Mouse (Mus musculus) limb, embryonic 11.5 days (tissue): ENCODE measurements around the gene Layn. TPM values are rescaled to one million over a fixed set of nuclear protein-coding genes. Genes with fewer than 3 reads are reported as not detected.

Experiments
- ATAC-seq: fragments of 200-750 bp; cut with Nextera tagmentation; 2 replicates; pipeline ENCODE4 v1.8.0; 2017; ENCODE audit warnings: low read depth; ENCODE audit not compliant: insufficient number of reproducible peaks, low FRiP score, low TSS enrichment
- DNase-seq: peaks from one replicate; pipeline ENCODE4 v3.0.0-alpha.2; 2015; ENCODE audit warnings: low spot score
- H3K27ac ChIP-seq: fragments of 300-500 bp; sonication (generic); replicated peaks from 2 replicates; pipeline ENCODE4 v1.5.1; 2014; ENCODE audit warnings: low read depth, mild to moderate bottlenecking, low read length
- H3K27me3 ChIP-seq: fragments of 300-500 bp; sonication (generic); 2 replicates; pipeline ENCODE4 v1.6.1; 2014; ENCODE audit warnings: mild to moderate bottlenecking, low read length, mixed read lengths; ENCODE audit not compliant: control insufficient read depth, insufficient read depth
- H3K36me3 ChIP-seq: fragments of 300-500 bp; sonication (generic); 2 replicates; pipeline ENCODE4 v1.6.1; 2014; ENCODE audit warnings: mild to moderate bottlenecking, low read length, moderate library complexity, mixed read lengths; ENCODE audit not compliant: control insufficient read depth, insufficient read depth
- H3K4me1 ChIP-seq: fragments of 300-500 bp; sonication (generic); 2 replicates; pipeline ENCODE4 v1.6.1; 2014; ENCODE audit warnings: low read length, mixed read lengths; ENCODE audit not compliant: control insufficient read depth, insufficient read depth
- H3K4me2 ChIP-seq: fragments of 300-500 bp; sonication (generic); 2 replicates; pipeline ENCODE4 v1.6.1; 2014; ENCODE audit warnings: low read depth, mild to moderate bottlenecking, moderate library complexity; ENCODE audit not compliant: severe bottlenecking
- H3K4me3 ChIP-seq: fragments of 300-500 bp; sonication (generic); 2 replicates; pipeline ENCODE4 v1.5.1; 2014; ENCODE audit warnings: low read depth, low read length
- H3K9ac ChIP-seq: fragments of 300-500 bp; sonication (generic); 2 replicates; pipeline ENCODE4 v1.6.1; 2014; ENCODE audit warnings: mild to moderate bottlenecking, low read length
- H3K9me3 ChIP-seq: fragments of 300-500 bp; sonication (generic); 2 replicates; pipeline ENCODE4 v1.6.1; 2016; ENCODE audit warnings: low read length; ENCODE audit not compliant: control insufficient read depth
- WGBS: fragments of 180-500 bp; shearing (Covaris S2); extraction: QIAGEN DNeasy Blood & Tissue Kit; methylation state at CpG from one replicate; pipeline ENCODE4 v1.1.7; 2014; 5-methylcytosine and 5-hydroxymethylcytosine counted together
- polyA plus RNA-seq: library from polyadenylated mRNA; unstranded; fragments of >200 nt; fragmentation: Nextera tagmentation; extraction: Ambion mirVana; gene quantifications from 2 replicates; pipeline ENCODE4 v1.2.1, GENCODE M21; 2014

The Layn gene
- polyA plus RNA-seq = 3.4 and 3.9 TPM in 2 replicates

GRCm38 (mm10) chr9:51076979-51077315 is at the start of gene Layn:
Gene Layn (minus strand): TSS chr9:51077094.
- peak; percentile 86 for DNase-seq
- Histone ChIP-seq H3K27ac (no peak within 1 kb of the TSS), H3K9ac (peak within 1 kb of the TSS; percentile 53; the same call in 1 of the 2 replicates), H3K36me3 (no peaks in the 10 kb centered on the region), H3K4me1 (peaks cover 12% of the 10 kb centered on the region), H3K9me3 (no peaks in the 10 kb centered on the region), H3K27me3 (no peaks in the 10 kb centered on the region; the same call in 1 of the 2 replicates), H3K4me3 (peak within 1 kb of the TSS; percentile 45), H3K4me2 (peak within 1 kb of the TSS; percentile 93)
- peak; percentile 86 for ATAC-seq
- 0% methylated on average over 14 of the region's 14 CpGs for WGBS

GRCm38 (mm10) chr9:51114767-51115166 is 37.9 kb upstream of the Layn start:
- DNase-seq (no peak), ATAC-seq (no peak)
- H3K9ac ChIP-seq = no peak overlapping the region
- no peak overlapping the region for H3K4me2 ChIP-seq
- whole genome bisulfite sequencing = 83% methylated on average over 4 of the region's 4 CpGs
- H3K36me3 ChIP-seq = no peaks in the 10 kb centered on the region
- no peaks in the 10 kb centered on the region for H3K9me3 ChIP-seq
- no peak overlapping the region for H3K4me3 ChIP-seq
- H3K27ac ChIP-seq = no peak overlapping the region
- no peaks in the 10 kb centered on the region for H3K4me1 ChIP-seq
- no peaks in the 10 kb centered on the region for H3K27me3 ChIP-seq

- Histone ChIP-seq H3K36me3 (no peaks in the 10 kb centered on the region), H3K4me2 (no peak overlapping the region), H3K9me3 (no peaks in the 10 kb centered on the region), H3K27me3 (peaks cover 4% of the 10 kb centered on the region), H3K27ac (no peak overlapping the region), H3K9ac (no peak overlapping the region), H3K4me3 (no peak overlapping the region), H3K4me1 (no peaks in the 10 kb centered on the region; the same call in 1 of the 2 replicates)
- DNase-seq (no peak), ATAC-seq (no peak)
- 75% methylated on average over 2 of the region's 2 CpGs for WGBS
Measured at GRCm38 (mm10) chr9:51105751-51106150, 28.9 kb upstream of the Layn start.

- ATAC-seq = 0 out of 2 replicates have a peak, but pooled peaks have one; percentile 39
- H3K27ac ChIP-seq = no peak overlapping the region
Measured at GRCm38 (mm10) chr9:51103808-51104514, 27.1 kb upstream of the Layn start.

GRCm38 (mm10) chr9:51102963-51103807 is 26.3 kb upstream of the Layn start:
- Histone ChIP-seq H3K9ac (peak overlapping the region; percentile 58), H3K27ac (no peak overlapping the region), H3K27me3 (peaks cover 4% of the 10 kb centered on the region), H3K4me1 (no peaks in the 10 kb centered on the region; the same call in 1 of the 2 replicates), H3K4me2 (peak overlapping the region; percentile 98), H3K4me3 (peak overlapping the region; percentile 42), H3K9me3 (no peaks in the 10 kb centered on the region), H3K36me3 (no peaks in the 10 kb centered on the region)
- ATAC-seq (0 out of 2 replicates have a peak, but pooled peaks have one; percentile 35), DNase-seq (peak; percentile 75)
- WGBS = under 1% methylated on average over 43 of the region's 44 CpGs

More at GRCm38 (mm10) chr9:51103808-51104514, 27.1 kb upstream of the Layn start:
- Histone ChIP-seq H3K9me3 (no peaks in the 10 kb centered on the region), H3K4me1 (no peaks in the 10 kb centered on the region; the same call in 1 of the 2 replicates), H3K4me3 (peak overlapping the region; percentile 42), H3K27me3 (peaks cover 4% of the 10 kb centered on the region), H3K9ac (peak overlapping the region; percentile 58), H3K4me2 (peak overlapping the region; percentile 98), H3K36me3 (no peaks in the 10 kb centered on the region)
- 9% methylated on average over 30 of the region's 30 CpGs for WGBS
- peak; percentile 78 for DNase-seq

GRCm38 (mm10) chr9:51101756-51102425 is 25.0 kb upstream of the Layn start, which contains the start of gene 4833427G06Rik:
Gene 4833427G06Rik (minus strand): TSS chr9:51102078.
- H3K36me3 ChIP-seq = no peaks in the 10 kb centered on the region
- H3K4me3 ChIP-seq = peak within 1 kb of the TSS; percentile 10; the same call in 1 of the 2 replicates
- no peaks in the 10 kb centered on the region; the same call in 1 of the 2 replicates for H3K4me1 ChIP-seq
- H3K9me3 ChIP-seq = no peaks in the 10 kb centered on the region
- WGBS = 7% methylated on average over 27 of the region's 27 CpGs
- peaks cover 4% of the 10 kb centered on the region for H3K27me3 ChIP-seq
- DNase-seq (peak; percentile 79), ATAC-seq (no peak; the same call in 1 of the 2 replicates)
- no peak within 1 kb of the TSS for H3K9ac ChIP-seq
- no peak within 1 kb of the TSS for H3K27ac ChIP-seq
- peak within 1 kb of the TSS; percentile 43 for H3K4me2 ChIP-seq

- Histone ChIP-seq H3K27ac (no peak overlapping the region), H3K4me1 (no peaks in the 10 kb centered on the region), H3K4me2 (no peak overlapping the region), H3K36me3 (no peaks in the 10 kb centered on the region), H3K4me3 (no peak overlapping the region), H3K9me3 (no peaks in the 10 kb centered on the region), H3K27me3 (no peaks in the 10 kb centered on the region), H3K9ac (no peak overlapping the region)
- no peak for ATAC-seq
- DNase-seq = no peak
- 72% methylated on average over 2 of the region's 2 CpGs for WGBS
Measured at GRCm38 (mm10) chr9:51096306-51096705, 19.4 kb upstream of the Layn start.

- no peaks in the 10 kb centered on the region for H3K9me3 ChIP-seq
- no peak overlapping the region for H3K4me3 ChIP-seq
- H3K27me3 ChIP-seq = no peaks in the 10 kb centered on the region
- H3K4me2 ChIP-seq = no peak overlapping the region
- ATAC-seq = no peak
- H3K27ac ChIP-seq = no peak overlapping the region
- H3K4me1 ChIP-seq = no peaks in the 10 kb centered on the region
- DNase-seq = no peak
- 74% methylated on average over 5 of the region's 5 CpGs for WGBS
- no peak overlapping the region for H3K9ac ChIP-seq
- no peaks in the 10 kb centered on the region for H3K36me3 ChIP-seq
Measured at GRCm38 (mm10) chr9:51093697-51094096, 16.8 kb upstream of the Layn start.
